Mouse (Mus musculus) MEL (cell line): ENCODE measurements around the gene Lsm12. TPM values are rescaled to one million over a fixed set of nuclear protein-coding genes. Genes with fewer than 3 reads are reported as not detected.

Experiments
- DNase-seq: peaks from one replicate; pipeline ENCODE4 v3.0.0; 2011; ENCODE audit warnings: low read depth, low spot score
- H3K27ac ChIP-seq: 2 replicates; pipeline ENCODE4 v1.5.1; 2012; ENCODE audit warnings: low read depth, mild to moderate bottlenecking, control low read depth, low read length, moderate library complexity; ENCODE audit not compliant: control insufficient read depth
- H3K27me3 ChIP-seq, 2 experiments: fragments of 150-350 bp in 1 of 2; sonication (generic) in 1 of 2; 2 replicates each; pipeline ENCODE4 v1.6.1; 2012; ENCODE audit warnings: low read length in 2 of 2, mild to moderate bottlenecking in 2 of 2, improper control_type of control experiment in 1 of 2, moderate library complexity in 1 of 2; ENCODE audit not compliant: insufficient read depth in 2 of 2, control insufficient read depth in 1 of 2
- H3K36me3 ChIP-seq, 2 experiments: 2 replicates each; pipeline ENCODE4 v1.6.1; 2012 to 2014; ENCODE audit warnings: low read length in 2 of 2, improper control_type of control experiment in 1 of 2, inconsistent platforms in 1 of 2, mild to moderate bottlenecking in 1 of 2; ENCODE audit not compliant: insufficient read depth in 2 of 2, control insufficient read depth in 1 of 2
- H3K4me1 ChIP-seq, 2 experiments: fragments of 150-350 bp in 1 of 2; sonication (generic) in 1 of 2; 2 replicates each; pipeline ENCODE4 v1.6.1; 2012; ENCODE audit warnings: low read length in 2 of 2, improper control_type of control experiment in 1 of 2, mild to moderate bottlenecking in 1 of 2; ENCODE audit not compliant: insufficient read depth in 2 of 2, control insufficient read depth in 1 of 2
- H3K4me3 ChIP-seq, 2 experiments: fragments of 150-350 bp in 1 of 2; sonication (generic) in 1 of 2; 2 replicates each; pipeline ENCODE4 v1.5.1; 2012; ENCODE audit warnings: low read depth in 2 of 2, low read length in 2 of 2, mild to moderate bottlenecking in 2 of 2, moderate library complexity in 2 of 2, control low read depth in 1 of 2, improper control_type of control experiment in 1 of 2; ENCODE audit not compliant: control insufficient read depth in 1 of 2, insufficient read depth in 1 of 2
- H3K79me2 ChIP-seq: 2 replicates; pipeline ENCODE4 v1.6.1; 2012; ENCODE audit warnings: mild to moderate bottlenecking, low read length, moderate library complexity; ENCODE audit not compliant: control insufficient read depth, poor library complexity, insufficient read depth
- H3K9ac ChIP-seq: 2 replicates; pipeline ENCODE4 v1.6.1; 2012; ENCODE audit warnings: low read depth, mild to moderate bottlenecking, control low read depth, low read length, moderate library complexity; ENCODE audit not compliant: control insufficient read depth, poor library complexity, severe bottlenecking
- H3K9me3 ChIP-seq: fragments of 150-350 bp; sonication (generic); replicated peaks from 2 replicates; pipeline ENCODE4 v1.6.1; 2012; ENCODE audit warnings: mild to moderate bottlenecking, low read length, improper control_type of control experiment, moderate library complexity; ENCODE audit not compliant: insufficient read depth
- BHLHE40 ChIP-seq: IDR thresholded peaks from 2 replicates; pipeline ENCODE4 v1.6.1; 2012; ENCODE audit warnings: low read depth, mild to moderate bottlenecking, inconsistent platforms, low read length, improper control_type of control experiment, borderline replicate concordance
- CHD1 ChIP-seq: IDR thresholded peaks from 2 replicates; pipeline ENCODE4 v1.6.1; 2012; ENCODE audit warnings: low read depth, mild to moderate bottlenecking, inconsistent platforms, low read length, improper control_type of control experiment
- CHD2 ChIP-seq: IDR thresholded peaks from 2 replicates; pipeline ENCODE4 v1.6.1; 2011; ENCODE audit warnings: low read length, improper control_type of control experiment
- E2F4 ChIP-seq: IDR thresholded peaks from 2 replicates; pipeline ENCODE4 v1.6.1; 2011; ENCODE audit warnings: low read depth, low read length, improper control_type of control experiment, borderline replicate concordance
- EP300 ChIP-seq, 2 experiments: IDR thresholded peaks; 2 replicates each; pipeline ENCODE4 v1.6.1; 2011; ENCODE audit warnings: improper control_type of control experiment in 2 of 2, low read length in 2 of 2, low read depth in 1 of 2, mild to moderate bottlenecking in 1 of 2
- ETS1 ChIP-seq: IDR thresholded peaks from 2 replicates; pipeline ENCODE4 v1.6.1; 2012; ENCODE audit warnings: low read depth, mild to moderate bottlenecking, inconsistent platforms, low read length, improper control_type of control experiment, moderate library complexity
- GATA1 ChIP-seq: IDR thresholded peaks from 2 replicates; pipeline ENCODE4 v1.6.1; 2011; ENCODE audit warnings: low read depth, low read length, improper control_type of control experiment
- JUND ChIP-seq: IDR thresholded peaks from 2 replicates; pipeline ENCODE4 v1.6.1; 2011; ENCODE audit warnings: low read depth, mild to moderate bottlenecking, improper control_type of control experiment, low read length
- MAFK ChIP-seq: IDR thresholded peaks from 2 replicates; pipeline ENCODE4 v1.6.1; 2011; ENCODE audit warnings: low read depth, mild to moderate bottlenecking, low read length, improper control_type of control experiment, borderline replicate concordance
- MAX ChIP-seq: IDR thresholded peaks from 2 replicates; pipeline ENCODE4 v1.6.1; 2011; ENCODE audit warnings: low read length, improper control_type of control experiment
- MAZ ChIP-seq: IDR thresholded peaks from 2 replicates; pipeline ENCODE4 v1.6.1; 2012; ENCODE audit warnings: low read depth, mild to moderate bottlenecking, inconsistent platforms, low read length, improper control_type of control experiment
- POLR2A ChIP-seq, 2 experiments: IDR thresholded peaks; 2 replicates each; pipeline ENCODE4 v1.6.1; 2011 to 2012; ENCODE audit warnings: low read length in 2 of 2, mild to moderate bottlenecking in 2 of 2, control low read depth in 1 of 2, improper control_type of control experiment in 1 of 2, low read depth in 1 of 2, moderate library complexity in 1 of 2; ENCODE audit not compliant: control insufficient read depth in 1 of 2, insufficient read depth in 1 of 2, poor library complexity in 1 of 2
- POLR2AphosphoS5 ChIP-seq: IDR thresholded peaks from 2 replicates; pipeline ENCODE4 v1.6.1; 2012; ENCODE audit warnings: low read depth, borderline replicate concordance, mild to moderate bottlenecking, inconsistent platforms, low read length, moderate library complexity, mixed read lengths
- RAD21 ChIP-seq: IDR thresholded peaks from 2 replicates; pipeline ENCODE4 v1.6.1; 2011; ENCODE audit warnings: mild to moderate bottlenecking, low read depth, low read length, improper control_type of control experiment
- SIN3A ChIP-seq: IDR thresholded peaks from 2 replicates; pipeline ENCODE4 v1.6.1; 2012; ENCODE audit warnings: low read length, improper control_type of control experiment, inconsistent platforms
- SMC3 ChIP-seq: IDR thresholded peaks from 2 replicates; pipeline ENCODE4 v1.6.1; 2011; ENCODE audit warnings: low read depth, low read length, improper control_type of control experiment
- TAL1 ChIP-seq: IDR thresholded peaks from 2 replicates; pipeline ENCODE4 v1.6.1; 2012; ENCODE audit warnings: mild to moderate bottlenecking, inconsistent platforms, low read length, moderate library complexity, mixed read lengths
- TBP ChIP-seq: IDR thresholded peaks from 2 replicates; pipeline ENCODE4 v1.8.0; 2011; ENCODE audit warnings: low read depth, low read length, improper control_type of control experiment
- TCF12 ChIP-seq: IDR thresholded peaks from 2 replicates; pipeline ENCODE4 v1.6.1; 2014; ENCODE audit warnings: low read depth, mild to moderate bottlenecking, inconsistent platforms, low read length, improper control_type of control experiment, moderate library complexity
- UBTF ChIP-seq: IDR thresholded peaks from 2 replicates; pipeline ENCODE4 v1.6.1; 2012; ENCODE audit warnings: low read depth, mild to moderate bottlenecking, inconsistent platforms, low read length, improper control_type of control experiment, moderate library complexity, borderline replicate concordance; ENCODE audit not compliant: insufficient read depth
- ZC3H11A ChIP-seq: IDR thresholded peaks from 2 replicates; pipeline ENCODE4 v1.6.1; 2012; ENCODE audit warnings: low read depth, mild to moderate bottlenecking, inconsistent platforms, low read length, improper control_type of control experiment
- ZKSCAN1 ChIP-seq: IDR thresholded peaks from 2 replicates; pipeline ENCODE4 v1.6.1; 2012; ENCODE audit warnings: low read depth, mild to moderate bottlenecking, inconsistent platforms, low read length, improper control_type of control experiment, moderate library complexity
- ZMIZ1 ChIP-seq: IDR thresholded peaks from 2 replicates; pipeline ENCODE4 v1.6.1; 2012; ENCODE audit warnings: low read depth, mild to moderate bottlenecking, inconsistent platforms, low read length, improper control_type of control experiment, moderate library complexity
- ZNF384 ChIP-seq: IDR thresholded peaks from 2 replicates; pipeline ENCODE4 v1.6.1; 2012; ENCODE audit warnings: low read depth, mild to moderate bottlenecking, inconsistent platforms, low read length, improper control_type of control experiment
- polyA plus RNA-seq, 2 experiments: library from polyadenylated mRNA; stranded (reverse) in 1 of 2; unstranded in 1 of 2; fragments of >175 nt in 1 of 2; fragments of >200 nt in 1 of 2; gene quantifications; 2 replicates each; pipeline versions ENCODE4 v1.2.1 to v1.2.4; 2012; ENCODE audit warnings: low replicate concordance in 2 of 2, low read depth in 1 of 2; ENCODE audit not compliant: insufficient read length in 2 of 2, insufficient read depth in 1 of 2, missing spikeins in 1 of 2
- total RNA-seq: library from RNA; depleted of rRNA; stranded (reverse); fragments of 300-350 nt; gene quantifications from 2 replicates; pipeline ENCODE4 v1.2.3, GENCODE M21; 2012

Gene Lsm12
- total and polyA plus RNA-seq, 3 experiments = 75.0 to 150 (median 128) TPM

DNA sequence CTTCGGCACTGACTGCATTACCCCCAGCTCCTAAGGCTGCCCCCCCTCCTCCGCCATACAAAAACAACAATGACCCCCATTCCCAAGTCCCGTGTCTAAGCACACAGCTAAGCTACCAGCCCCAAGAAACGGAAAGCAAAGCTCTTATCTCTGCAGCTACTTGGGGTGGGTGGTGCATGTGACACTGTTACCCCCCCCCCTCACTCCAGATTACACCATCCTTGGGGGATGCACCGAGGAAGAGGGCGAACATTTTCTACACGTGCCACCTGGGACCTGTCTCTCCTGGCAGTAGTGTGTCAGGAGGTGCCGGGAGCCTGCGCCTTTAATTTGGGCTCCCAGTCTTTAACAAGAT lies 43.1 kb upstream of the Lsm12 start (continued):
- TF ChIP-seq ZKSCAN1 = no peak
- peak; percentile 52; the same call in 1 of the 2 replicates for TF ChIP-seq MAX
- no peak for TF ChIP-seq ZMIZ1
- TF ChIP-seq MAFK = no peak
- TF ChIP-seq E2F4 = no peak
- TF ChIP-seq BHLHE40 = peak; percentile 85
- TF ChIP-seq EP300 (IDR thresholded peaks at IDR 0.05; ENCODE audit: low read depth in 1 of 2, low read length in 2 of 2) = peak; percentile 32 to 34; a peak in 3 of 4 replicates
- peak; percentile 76 for TF ChIP-seq ETS1
- peak; percentile 70; the same call in 1 of the 2 replicates for TF ChIP-seq MAZ
- peak; percentile 62; the same call in 1 of the 2 replicates for TF ChIP-seq GATA1
- no peak for TF ChIP-seq SMC3
- TF ChIP-seq UBTF = no peak
- no peak for TF ChIP-seq JUND
- TF ChIP-seq CHD1 = no peak
- no peak for TF ChIP-seq POLR2A (IDR thresholded peaks at IDR 0.05; ENCODE audit: control insufficient read depth in 1 of 2, insufficient read depth in 1 of 2, low read depth in 1 of 2, low read length in 2 of 2, poor library complexity in 1 of 2)
- peak; percentile 56 for TF ChIP-seq SIN3A
- TF ChIP-seq CHD2 = no peak
- no peak for TF ChIP-seq TAL1
- TF ChIP-seq RAD21 = no peak
- no peak for TF ChIP-seq ZC3H11A
- TF ChIP-seq TCF12 = no peak
- no peak for TF ChIP-seq POLR2AphosphoS5

DNA sequence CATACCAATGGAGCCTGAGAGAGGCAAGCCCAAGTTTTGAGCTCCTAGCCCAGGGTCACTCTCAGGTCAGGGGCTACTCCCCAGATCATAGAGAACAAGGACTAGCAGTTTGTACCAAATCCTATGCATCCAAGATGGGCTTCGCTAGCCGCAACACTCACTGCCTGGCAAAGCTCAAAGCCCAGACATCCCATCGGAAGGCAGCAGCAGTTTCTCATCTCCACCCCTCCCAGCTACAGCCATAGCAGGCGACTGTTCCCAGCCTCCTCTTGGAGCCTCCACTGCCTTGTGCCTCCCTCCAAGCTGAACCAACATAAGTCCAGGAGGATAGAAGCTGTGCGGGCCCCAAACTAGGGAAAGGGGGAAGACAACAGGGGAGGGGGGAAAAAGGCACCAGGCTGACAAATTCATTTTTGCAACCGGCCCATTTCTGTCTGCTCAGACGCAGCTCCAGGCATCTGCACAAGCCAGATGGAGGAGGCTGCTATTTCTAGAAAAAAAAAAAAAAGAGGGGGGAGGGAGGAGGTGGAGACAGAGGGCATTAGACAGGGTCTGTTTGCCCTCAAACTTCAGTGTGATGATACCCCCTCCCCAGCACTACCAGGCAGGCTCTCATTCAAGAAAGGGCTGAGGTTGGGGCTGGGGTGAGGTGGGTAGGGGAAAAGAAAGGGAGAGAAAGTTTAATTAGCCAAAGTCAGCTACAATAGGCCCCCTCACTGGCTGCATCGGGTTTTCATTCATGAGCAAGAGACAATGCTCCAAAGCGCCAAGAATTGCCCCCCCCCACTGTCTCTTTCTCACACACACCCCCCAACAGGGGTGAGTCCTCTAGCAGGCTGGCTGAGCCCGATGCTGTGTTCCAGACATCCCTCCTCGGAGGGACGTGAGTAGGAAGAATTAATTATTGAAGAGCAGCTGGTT lies 42.4 kb upstream of the Lsm12 start:
- Histone ChIP-seq H3K27ac (no peak overlapping the region), H3K79me2 (no peaks in the 10 kb centered on the region; the same call in 1 of the 2 replicates), H3K4me3 (peak overlapping the region; percentile 63 to 71), H3K9ac (peak overlapping the region; percentile 24), H3K36me3 (peaks cover 0 to 6% of the 10 kb centered on the region in 2 experiments; a peak in 2 of 4 replicates), H3K9me3 (no peaks in the 10 kb centered on the region), H3K4me1 (peaks cover 16 to 28% of the 10 kb centered on the region in 2 experiments), H3K27me3 (no peaks in the 10 kb centered on the region)
- no peak for DNase-seq
- TF ChIP-seq TBP (no peak), ZNF384 (peak; percentile 79)
